9 mouse cellular contexts compared by ENCODE assay signal in genomic region chr15:19391250-19391982, GRCm38 (mm10).
"Had no signal": no experiment of that assay in that cellular context is flagged by ENCODE, and none has a peak within 500 bp of the region (broad histone marks: within the 10 kb centered on the region; RNA-seq: fewer than 3 reads in every experiment).

No protein-coding gene starts in this region.

- H3K4me1 ChIP-seq: kidney, embryonic 15.5 days; limb, embryonic 12.5 days had no signal

- H3K4me3 ChIP-seq: kidney, embryonic 15.5 days; limb, embryonic 12.5 days had no signal

- H3K9me3 ChIP-seq: kidney, embryonic 15.5 days; limb, embryonic 12.5 days had no signal

- H3K9ac ChIP-seq: kidney, embryonic 15.5 days; limb, embryonic 12.5 days; liver, embryonic 14.5 days had no signal

- H3K27me3 ChIP-seq: kidney, embryonic 15.5 days; limb, embryonic 12.5 days had no signal

- DNase-seq: kidney, adult 2 months; kidney, postnatal 25 days; layer of hippocampus, adult 9-11 months; lung, adult 18-20 months; right cerebral cortex, postnatal 14 days; thymus, postnatal 4 days had no signal

- H3K27ac ChIP-seq: kidney, embryonic 15.5 days; limb, embryonic 12.5 days; liver, embryonic 14.5 days had no signal

- H3K36me3 ChIP-seq: kidney, embryonic 15.5 days; limb, embryonic 12.5 days had no signal

- H3K4me2 ChIP-seq: kidney, embryonic 15.5 days; limb, embryonic 12.5 days had no signal
